Mouse (Mus musculus): ENCODE measurements around the gene Sprr4. TPM values are rescaled to one million over a fixed set of nuclear protein-coding genes. Genes with fewer than 3 reads are reported as not detected.
"Not testable (repeated sequence)": the region's sequence is repeated elsewhere in the genome, so short reads cannot be mapped to it uniquely, and the experiment has no call there.

Gene Sprr4
- polyA plus RNA-seq, 1 experiment = not detected

GRCm38 (mm10) chr3:92486307-92486706 is 14.0 kb downstream of the Sprr4 start:
- TF ChIP-seq CTCF (IDR thresholded peaks at IDR 0.05; ENCODE audit: extremely low read depth, insufficient read depth, insufficient read length, insufficient replicate concordance) = no peak
- no peak for TF ChIP-seq POLR2A (IDR thresholded peaks at IDR 0.05; ENCODE audit: low read depth, low read length)
- H3K27ac ChIP-seq (ENCODE audit: insufficient read depth, low read length) = no peak overlapping the region
- H3K4me1 ChIP-seq (ENCODE audit: control insufficient read depth, insufficient read depth, insufficient read length) = no peaks in the 10 kb centered on the region
- H3K4me3 ChIP-seq (ENCODE audit: extremely low read depth, insufficient read depth, insufficient read length) = no peak overlapping the region
- WGBS = 16% methylated on average over 1 of the region's 1 CpGs
- H3K36me3 ChIP-seq (ENCODE audit: control insufficient read depth, insufficient read depth, low read length) = no peaks in the 10 kb centered on the region
- no peak for DNase-seq (ENCODE audit: low read depth in 1 of 2, low spot score in 2 of 2)
- no peaks in the 10 kb centered on the region for H3K27me3 ChIP-seq (ENCODE audit: control insufficient read depth, insufficient read depth, low read length)

GRCm38 (mm10) chr3:92485863-92486262 is 14.4 kb downstream of the Sprr4 start, which contains the start of gene Sprr1a:
Sprr1a (minus strand) TSS chr3:92485895.
- Histone ChIP-seq H3K4me3 (ENCODE audit: extremely low read depth, insufficient read depth, insufficient read length) (no peak within 1 kb of the TSS; the same call in 1 of the 2 replicates), H3K27me3 (ENCODE audit: control insufficient read depth, insufficient read depth, low read length) (no peaks in the 10 kb centered on the region), H3K36me3 (ENCODE audit: control insufficient read depth, insufficient read depth, low read length) (no peaks in the 10 kb centered on the region), H3K27ac (ENCODE audit: insufficient read depth, low read length) (no peak within 1 kb of the TSS), H3K4me1 (ENCODE audit: control insufficient read depth, insufficient read depth, insufficient read length) (no peaks in the 10 kb centered on the region)
- no peak for DNase-seq (ENCODE audit: low read depth in 1 of 2, low spot score in 2 of 2)
- TF ChIP-seq CTCF (IDR thresholded peaks at IDR 0.05; ENCODE audit: extremely low read depth, insufficient read depth, insufficient read length, insufficient replicate concordance) = no peak
- no peak for TF ChIP-seq POLR2A (IDR thresholded peaks at IDR 0.05; ENCODE audit: low read depth, low read length)

- not testable (repeated sequence) for H3K4me1 ChIP-seq (ENCODE audit: control insufficient read depth, insufficient read depth, insufficient read length); DNase-seq (ENCODE audit: low read depth in 1 of 2, low spot score in 2 of 2); H3K27ac ChIP-seq (ENCODE audit: insufficient read depth, low read length); H3K4me3 ChIP-seq (ENCODE audit: extremely low read depth, insufficient read depth, insufficient read length); H3K36me3 ChIP-seq (ENCODE audit: control insufficient read depth, insufficient read depth, low read length); H3K27me3 ChIP-seq (ENCODE audit: control insufficient read depth, insufficient read depth, low read length)
Observed at GRCm38 (mm10) chr3:92481249-92481648, 19.0 kb downstream of the Sprr4 start.

DNA sequence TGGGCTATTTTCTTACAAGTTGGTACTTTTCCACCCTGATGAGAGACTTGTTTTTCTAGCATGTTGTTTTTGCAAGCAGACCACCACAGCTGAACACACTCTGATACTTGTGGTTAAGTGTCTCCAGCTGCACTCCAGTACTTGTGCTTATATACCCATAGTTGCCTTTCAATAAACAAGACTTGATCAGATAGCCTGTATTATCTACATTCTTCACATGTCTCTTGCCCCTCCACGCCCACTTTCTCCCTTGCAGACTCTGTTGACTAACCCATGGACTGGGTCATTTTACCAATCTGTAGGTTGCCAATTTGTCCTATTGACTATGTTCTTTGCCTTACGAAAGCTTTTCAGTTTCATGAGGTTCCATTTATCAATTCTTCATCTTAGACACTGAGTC is 30.2 kb downstream of the Sprr4 start:
- TF ChIP-seq POLR2A (IDR thresholded peaks at IDR 0.05; ENCODE audit: low read depth, low read length) (no peak), CTCF (IDR thresholded peaks at IDR 0.05; ENCODE audit: extremely low read depth, insufficient read depth, insufficient read length, insufficient replicate concordance) (no peak)
- Histone ChIP-seq H3K27ac (ENCODE audit: insufficient read depth, low read length) (no peak overlapping the region), H3K36me3 (ENCODE audit: control insufficient read depth, insufficient read depth, low read length) (no peaks in the 10 kb centered on the region), H3K4me1 (ENCODE audit: control insufficient read depth, insufficient read depth, insufficient read length) (no peaks in the 10 kb centered on the region), H3K27me3 (ENCODE audit: control insufficient read depth, insufficient read depth, low read length) (no peaks in the 10 kb centered on the region), H3K4me3 (ENCODE audit: extremely low read depth, insufficient read depth, insufficient read length) (no peak overlapping the region)
- WGBS = 80% methylated on average over 2 of the region's 2 CpGs
- DNase-seq (ENCODE audit: low read depth in 1 of 2, low spot score in 2 of 2) = no peak

GRCm38 (mm10) chr3:92467424-92467823 is 32.9 kb downstream of the Sprr4 start:
- Histone ChIP-seq H3K36me3 (ENCODE audit: control insufficient read depth, insufficient read depth, low read length) (no peaks in the 10 kb centered on the region), H3K27me3 (ENCODE audit: control insufficient read depth, insufficient read depth, low read length) (no peaks in the 10 kb centered on the region), H3K27ac (ENCODE audit: insufficient read depth, low read length) (no peak overlapping the region), H3K4me3 (ENCODE audit: extremely low read depth, insufficient read depth, insufficient read length) (no peak overlapping the region), H3K4me1 (ENCODE audit: control insufficient read depth, insufficient read depth, insufficient read length) (no peaks in the 10 kb centered on the region)
- TF ChIP-seq CTCF (IDR thresholded peaks at IDR 0.05; ENCODE audit: extremely low read depth, insufficient read depth, insufficient read length, insufficient replicate concordance) = no peak
- no peak for TF ChIP-seq POLR2A (IDR thresholded peaks at IDR 0.05; ENCODE audit: low read depth, low read length)
- no peak for DNase-seq (ENCODE audit: low read depth in 1 of 2, low spot score in 2 of 2)

GRCm38 (mm10) chr3:92466576-92466975 is 33.7 kb downstream of the Sprr4 start:
- 75% methylated on average over 1 of the region's 1 CpGs for WGBS
- H3K4me3 ChIP-seq (ENCODE audit: extremely low read depth, insufficient read depth, insufficient read length) = no peak overlapping the region
- no peaks in the 10 kb centered on the region for H3K27me3 ChIP-seq (ENCODE audit: control insufficient read depth, insufficient read depth, low read length)
- TF ChIP-seq POLR2A (IDR thresholded peaks at IDR 0.05; ENCODE audit: low read depth, low read length) (no peak), CTCF (IDR thresholded peaks at IDR 0.05; ENCODE audit: extremely low read depth, insufficient read depth, insufficient read length, insufficient replicate concordance) (no peak)
- no peaks in the 10 kb centered on the region for H3K36me3 ChIP-seq (ENCODE audit: control insufficient read depth, insufficient read depth, low read length)
- no peak overlapping the region for H3K27ac ChIP-seq (ENCODE audit: insufficient read depth, low read length)
- H3K4me1 ChIP-seq (ENCODE audit: control insufficient read depth, insufficient read depth, insufficient read length) = no peaks in the 10 kb centered on the region
- DNase-seq (ENCODE audit: low read depth in 1 of 2, low spot score in 2 of 2) = no peak

- Histone ChIP-seq H3K27ac (ENCODE audit: insufficient read depth, low read length) (no peak within 1 kb of the TSS), H3K4me3 (ENCODE audit: extremely low read depth, insufficient read depth, insufficient read length) (no peak within 1 kb of the TSS), H3K4me1 (ENCODE audit: control insufficient read depth, insufficient read depth, insufficient read length) (no peaks in the 10 kb centered on the region), H3K36me3 (ENCODE audit: control insufficient read depth, insufficient read depth, low read length) (no peaks in the 10 kb centered on the region), H3K27me3 (ENCODE audit: control insufficient read depth, insufficient read depth, low read length) (no peaks in the 10 kb centered on the region)
- WGBS = 64% methylated on average over 2 of the region's 2 CpGs
- no peak for DNase-seq (ENCODE audit: low read depth in 1 of 2, low spot score in 2 of 2)
- TF ChIP-seq POLR2A (IDR thresholded peaks at IDR 0.05; ENCODE audit: low read depth, low read length) = no peak
- no peak for TF ChIP-seq CTCF (IDR thresholded peaks at IDR 0.05; ENCODE audit: extremely low read depth, insufficient read depth, insufficient read length, insufficient replicate concordance)
Observed at GRCm38 (mm10) chr3:92458620-92459019, 41.7 kb downstream of the Sprr4 start, which contains the start of gene Sprr3. Sprr3 (minus strand) TSS chr3:92458720.

Measured in spleen, adult 2 months (tissue).